Mouse (Mus musculus) brain, embryonic 14.5 days (tissue): Measurements from ENCODE around the gene Zfp507.

Experiments
- CTCF ChIP-seq: fragments of 200-500 bp; IDR thresholded peaks from 2 replicates; pipeline ENCODE4 v1.5.1; 2012; ENCODE audit warnings: inconsistent platforms, mild to moderate bottlenecking, moderate library complexity, borderline replicate concordance; ENCODE audit not compliant: insufficient read depth, insufficient read length; ENCODE audit errors: extremely low read depth
- POLR2A ChIP-seq: fragments of 200-500 bp; IDR thresholded peaks from 2 replicates; pipeline ENCODE4 v1.6.1; 2012; ENCODE audit warnings: mild to moderate bottlenecking, inconsistent platforms, borderline replicate concordance; ENCODE audit not compliant: poor library complexity, insufficient read depth, insufficient read length, severe bottlenecking; ENCODE audit errors: extremely low read depth

GRCm38 (mm10) chr7:35744771-35745170, 58.0 kb downstream of the Zfp507 start:
- no peak for TF ChIP-seq CTCF
- no peak for TF ChIP-seq POLR2A
